Mouse (Mus musculus) gastrocnemius, postnatal 14 days (tissue): ENCODE data around the gene Psmd14. TPM values are rescaled to one million over a fixed set of nuclear protein-coding genes. Genes with fewer than 3 reads are reported as not detected.

Experiments
- DNase-seq: peaks from one replicate; pipeline ENCODE4 v3.0.0; 2021; ENCODE audit warnings: mixed read lengths
- intact Hi-C: fragments of 180-260 bp; cut with DNase I; formaldehyde crosslinking; loops from one replicate; pipeline ENCODE4 v1.15.1; 2025; ENCODE audit warnings: low total_unique reads
- long read RNA-seq, 2 experiments: library from polyadenylated mRNA; stranded (forward); transcript quantifications; one replicate each; pipeline ENCODE4 v2.0.0; 2021
- total RNA-seq, 2 experiments: library from RNA; stranded (reverse); gene quantifications; 2 replicates each; pipeline ENCODE4 v1.2.3; 2021

Gene Psmd14
- total RNA-seq, result 10 to 100 TPM; 72.7 to 83.0 TPM
- long read RNA-seq, experiment 1, transcript Psmd14-201 (12 exons, 1,541 nt), result major isoform, 66 of 76 reads
- long read RNA-seq, experiment 1, partial matches to known transcripts, result 2 of 76 reads
- long read RNA-seq, experiment 1, other reads (novel, unspliced or antisense), result 7 of 76 reads
- long read RNA-seq, experiment 2, transcript Psmd14-201 (12 exons, 1,541 nt), result major isoform, 78 of 79 reads
- long read RNA-seq, experiment 2, partial matches to known transcripts, result 0 of 79 reads
- long read RNA-seq, experiment 2, other reads (novel, unspliced or antisense), result 1 of 79 reads

DNA sequence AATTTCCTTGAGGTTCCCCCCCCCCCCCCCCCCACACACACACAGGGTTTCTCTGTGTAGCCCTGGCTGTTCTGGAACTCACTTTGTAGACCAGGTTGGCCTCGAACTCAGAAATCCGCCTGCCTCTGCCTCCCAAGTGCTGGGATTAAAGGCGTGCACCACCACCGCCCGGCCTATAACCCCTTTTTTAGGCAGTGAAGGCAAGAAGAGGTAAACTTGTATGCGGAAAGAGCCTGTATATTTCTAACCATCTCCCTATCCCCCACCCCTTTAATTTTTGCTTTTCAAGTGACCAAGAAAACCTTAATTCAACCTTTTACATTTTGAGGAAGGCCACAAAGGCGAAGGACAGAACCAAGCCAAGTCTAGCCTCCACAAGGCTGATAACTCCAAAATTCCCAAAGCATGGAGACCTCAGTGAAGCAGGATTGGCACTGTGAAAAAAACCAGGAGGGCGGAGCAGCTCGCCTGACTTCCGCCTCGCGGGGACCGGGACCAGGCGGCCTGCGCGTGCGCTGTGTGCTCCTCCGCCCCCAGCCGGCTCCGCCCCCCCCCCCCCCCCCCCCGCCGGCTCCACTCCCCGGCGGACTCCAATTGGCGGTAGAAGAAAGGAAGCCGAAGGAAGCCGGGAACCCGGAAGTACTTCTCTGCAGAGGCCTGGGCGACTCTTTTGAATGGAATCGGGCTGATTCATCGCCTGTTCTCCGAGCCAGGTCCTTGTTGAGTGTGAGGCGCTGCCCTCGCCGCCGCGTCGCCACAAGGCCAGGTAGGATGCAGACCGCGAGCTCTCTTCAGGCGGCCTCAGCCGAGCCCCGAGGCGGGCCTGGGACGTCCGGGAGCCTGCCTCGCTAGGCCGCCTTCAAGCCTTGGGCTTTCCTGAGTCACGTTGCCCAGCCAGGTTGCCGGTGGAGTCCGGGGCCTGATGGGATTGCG is at the start of gene Psmd14:
Gene Psmd14 (plus strand): TSS at position 587 of the 933 bp plus-strand sequence.
- intact Hi-C loops, result no loop called here
- DNase-seq, result peak; percentile 91

DNA sequence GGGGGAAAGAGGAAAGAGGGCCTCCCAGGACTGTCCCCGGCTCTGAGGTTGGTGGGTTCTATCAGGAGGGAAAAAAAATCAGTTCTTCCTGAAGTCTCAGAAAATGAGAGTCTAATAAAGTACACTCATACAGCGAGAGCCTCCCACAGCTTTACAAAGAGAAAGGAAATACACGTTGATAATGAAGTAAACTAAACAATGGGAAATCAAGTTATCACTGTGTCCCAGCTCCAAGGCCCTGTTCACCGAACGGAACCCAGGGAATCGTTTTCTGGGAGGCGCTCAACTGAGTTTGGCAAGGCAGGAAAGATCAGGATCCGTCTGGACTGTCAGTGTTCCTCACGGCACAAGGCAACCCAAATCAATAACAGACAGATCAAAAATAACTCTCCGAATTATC is 48.7 kb upstream of the Psmd14 start:
- no peak for DNase-seq
- intact Hi-C loops, result loop anchor here (10.0 kb wide), 1 partner anchor 312 kb away; no protein-coding TSS in a partner anchor

DNA sequence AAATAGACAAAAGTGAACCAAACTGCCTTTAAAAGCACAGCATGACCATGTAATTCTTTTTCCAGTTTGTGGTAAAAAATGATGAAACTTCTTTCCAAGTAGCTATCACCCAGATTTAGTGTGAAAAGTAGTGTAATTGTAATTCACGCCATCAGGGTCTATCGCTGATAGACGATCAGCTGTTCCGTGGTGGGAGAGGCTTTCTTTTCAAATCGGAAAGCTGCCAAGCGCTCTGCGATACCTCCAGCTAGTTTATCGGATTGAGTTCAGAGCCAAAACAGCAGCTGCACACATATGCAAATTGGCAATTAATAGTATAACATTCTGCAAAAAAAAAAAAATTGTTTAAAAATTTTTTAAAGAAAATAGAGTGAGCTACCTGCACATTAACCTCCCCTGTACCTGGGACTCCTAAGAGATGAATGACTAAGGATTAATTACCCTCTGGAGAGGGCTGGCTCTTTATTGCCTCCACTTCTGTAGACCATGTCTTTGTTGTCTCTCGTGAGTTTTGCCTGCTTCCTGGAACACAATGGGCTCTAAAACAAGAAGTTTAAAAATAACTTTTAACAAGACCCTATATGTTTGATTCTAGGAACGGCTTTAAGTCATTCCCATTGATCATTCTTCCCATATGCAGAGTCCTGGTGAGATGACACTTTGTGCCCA is 47.8 kb upstream of the Psmd14 start:
- intact Hi-C loops, result loop anchor here (10.0 kb wide), 1 partner anchor 311 kb away; no protein-coding TSS in a partner anchor

DNA sequence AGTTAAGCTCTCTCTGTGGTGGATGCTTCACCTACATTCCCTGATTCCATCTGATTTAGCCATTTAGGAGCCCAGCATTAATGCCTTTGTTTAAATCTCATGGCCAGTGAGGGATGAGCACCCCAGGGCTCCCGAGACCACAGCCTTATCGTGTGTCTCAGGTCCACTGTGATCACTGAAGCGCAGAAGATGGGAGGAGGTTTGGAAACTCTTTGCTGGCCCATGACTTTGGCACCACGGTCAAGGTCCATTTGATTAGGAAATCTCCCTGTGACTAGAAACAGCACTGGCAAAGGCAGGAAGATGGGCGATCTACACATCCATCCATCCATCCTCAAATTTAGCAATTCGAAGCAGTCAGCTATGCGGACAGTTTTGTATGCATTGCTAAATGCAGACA is 44.1 kb upstream of the Psmd14 start:
- DNase-seq, result no peak
- intact Hi-C loops, result loop anchor here (10.0 kb wide), 1 partner anchor 307 kb away; no protein-coding TSS in a partner anchor

More for the DNA sequence above, 47.8 kb upstream of the Psmd14 start:
- no peak for DNase-seq

DNA sequence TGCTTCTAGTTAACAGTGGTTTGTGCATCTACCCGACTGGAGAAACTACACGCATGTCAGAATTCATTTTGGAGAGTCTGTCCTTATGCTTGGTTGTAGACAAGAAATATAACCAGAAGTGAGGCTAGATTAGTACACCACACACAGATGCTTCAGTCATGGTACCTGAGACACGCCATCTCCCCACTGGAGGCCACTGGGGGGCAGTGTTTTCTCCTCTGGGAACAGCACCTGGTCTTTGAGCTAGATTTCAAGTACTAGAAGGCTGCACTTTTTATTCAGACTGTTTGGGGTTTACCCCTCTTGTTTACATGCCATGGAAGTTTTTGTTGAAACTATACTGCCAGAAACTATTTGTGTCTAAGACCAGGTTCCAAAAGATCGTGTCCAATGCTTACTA is 43.2 kb upstream of the Psmd14 start:
- intact Hi-C loops, result loop anchor here (10.0 kb wide), 1 partner anchor 307 kb away; no protein-coding TSS in a partner anchor
- DNase-seq, result peak; percentile 32

DNA sequence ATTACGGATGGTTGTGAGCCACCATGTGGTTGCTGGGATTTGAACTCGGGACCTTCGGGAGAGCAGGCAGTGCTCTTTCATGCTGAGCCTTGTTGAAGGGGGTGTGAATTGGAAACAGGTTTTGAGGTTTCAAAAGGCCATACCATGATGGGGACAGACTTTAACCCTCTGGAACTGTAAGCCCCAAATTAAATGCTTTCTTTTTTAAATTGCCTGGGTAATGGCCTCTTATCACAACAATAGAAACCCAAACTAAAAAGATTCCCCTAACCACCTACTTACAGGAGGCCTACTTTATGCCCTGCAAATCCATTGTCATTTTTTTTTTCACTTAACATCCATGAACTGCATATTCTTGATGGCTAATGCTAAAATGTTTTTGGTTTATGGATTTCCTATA is 36.9 kb upstream of the Psmd14 start:
- intact Hi-C loops, result no loop called here
- no peak for DNase-seq

DNA sequence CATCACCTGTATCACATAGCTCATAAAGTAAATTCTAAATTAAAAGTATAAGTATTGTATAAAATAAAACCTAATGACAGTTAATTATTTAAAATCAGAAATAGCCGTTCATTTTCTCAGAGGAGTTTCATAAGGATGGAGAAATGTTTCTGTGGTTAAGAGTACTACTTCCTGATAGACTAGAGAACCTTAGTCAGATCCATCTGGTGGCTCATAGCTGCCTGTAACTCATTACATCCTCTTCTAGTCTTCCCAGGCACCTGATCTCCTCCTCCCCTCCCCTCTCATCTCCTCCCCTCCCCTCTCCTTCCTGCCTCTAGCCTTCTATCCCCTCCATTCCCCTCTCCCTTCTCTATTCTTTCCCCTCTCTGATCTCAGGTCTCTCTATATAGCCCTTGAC is 29.9 kb upstream of the Psmd14 start:
- no peak for DNase-seq

DNA sequence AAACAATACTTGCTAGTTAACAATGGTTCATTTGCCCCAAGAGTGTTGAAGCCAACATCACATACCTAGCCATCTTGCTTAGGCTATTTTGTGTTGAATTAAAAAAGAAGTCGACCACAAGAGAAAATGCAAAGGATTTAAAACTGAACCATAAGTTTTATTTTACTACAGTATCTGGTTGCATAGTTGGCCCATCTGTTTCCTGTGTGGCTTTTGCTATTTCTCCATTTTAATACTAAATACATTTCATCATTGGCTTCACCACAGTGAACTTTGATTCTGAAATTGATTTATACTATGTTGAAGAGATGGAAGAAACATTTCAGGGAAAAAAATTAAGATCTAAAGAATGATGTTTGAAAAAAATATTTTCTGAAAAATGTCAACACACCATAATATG is 25.0 kb upstream of the Psmd14 start:
- no peak for DNase-seq
- intact Hi-C loops, result no loop called here

More for the DNA sequence above, 29.9 kb upstream of the Psmd14 start:
- intact Hi-C loops, result no loop called here

DNA sequence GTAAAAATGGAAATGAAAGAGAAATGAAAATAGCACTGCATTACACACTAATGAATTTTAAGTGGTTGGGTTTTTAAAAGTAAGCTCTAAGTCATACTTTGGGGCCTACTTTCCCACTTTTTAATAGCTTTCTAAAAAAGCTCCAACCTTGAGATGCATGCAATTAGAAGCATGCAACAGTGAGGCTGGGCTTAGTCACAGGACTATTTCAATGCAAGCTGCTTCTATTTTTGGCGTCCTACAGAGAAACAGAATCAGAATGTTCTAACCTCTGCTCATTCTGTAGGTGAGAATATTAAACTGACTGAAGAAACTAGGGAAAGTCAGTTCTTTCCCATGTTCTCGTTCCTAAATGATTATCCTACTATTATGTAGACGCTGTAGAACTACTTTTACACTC is 22.4 kb upstream of the Psmd14 start:
- intact Hi-C loops, result no loop called here
- no peak for DNase-seq

DNA sequence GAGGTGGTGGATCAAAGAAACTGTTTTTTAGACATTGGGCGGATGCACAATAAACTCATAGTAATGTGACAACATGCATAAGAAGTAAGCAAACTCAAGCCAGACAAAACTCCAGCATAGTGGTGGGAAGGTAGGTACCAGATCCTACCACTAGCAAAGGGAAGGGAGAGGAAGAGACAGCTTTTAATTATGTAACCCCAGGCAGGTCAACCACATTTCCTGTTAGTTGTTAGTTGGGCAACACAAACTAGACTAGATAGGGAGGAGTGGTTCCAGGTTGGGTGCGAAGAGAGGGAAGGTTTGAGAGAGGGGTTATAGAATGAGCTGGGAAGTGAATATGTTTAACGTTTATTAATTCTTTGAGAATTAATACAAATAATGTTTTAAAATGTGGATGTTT is 1.9 kb upstream of the Psmd14 start:
- intact Hi-C loops, result no loop called here
- no peak for DNase-seq

DNA sequence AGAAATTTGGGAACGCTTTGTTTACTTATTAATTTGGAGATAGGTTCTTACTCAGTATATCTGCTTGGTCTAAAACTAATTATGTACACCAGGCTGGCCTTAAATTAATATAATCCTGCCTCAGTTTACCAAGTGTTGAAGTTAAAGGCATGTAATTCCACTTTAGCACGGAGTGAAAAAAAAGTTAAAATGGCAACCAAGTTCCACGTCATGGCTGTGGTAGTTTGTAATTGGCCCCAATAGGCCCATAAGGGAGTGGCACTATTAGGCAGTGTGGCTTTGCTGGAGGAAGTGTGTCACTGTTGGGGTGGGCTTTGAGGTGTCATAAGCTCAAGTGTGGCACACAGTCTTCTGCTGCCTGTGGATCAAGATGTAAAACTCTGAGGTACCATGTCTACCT is 1.0 kb downstream of the Psmd14 start:
- DNase-seq, result no peak
- intact Hi-C loops, result no loop called here

DNA sequence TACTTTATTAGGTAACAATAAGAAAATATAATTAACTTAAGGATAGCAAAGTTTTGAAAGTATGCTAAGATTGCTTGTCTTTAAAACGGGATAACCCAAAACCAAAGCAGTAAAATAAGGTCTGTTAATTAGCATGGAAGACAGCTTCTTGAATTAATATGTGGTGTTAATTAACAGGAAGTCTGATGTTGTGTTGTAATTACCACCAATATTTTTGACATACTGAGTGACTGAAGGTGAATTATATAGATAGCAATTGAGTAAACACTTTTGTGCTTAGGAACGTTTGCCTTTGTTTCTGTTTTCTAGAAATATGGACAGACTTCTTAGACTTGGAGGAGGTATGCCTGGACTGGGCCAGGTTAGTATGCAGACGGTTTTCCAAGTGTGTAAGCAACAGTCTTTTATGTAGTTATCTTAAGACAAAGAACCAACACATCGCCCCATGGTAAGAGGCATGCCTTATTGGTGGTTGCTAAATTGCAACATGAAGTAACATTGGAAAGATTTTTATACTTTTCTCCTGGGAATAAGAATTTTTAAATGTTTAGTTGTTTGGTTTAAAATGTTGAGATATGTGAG is 11.0 kb downstream of the Psmd14 start:
- intact Hi-C loops, result no loop called here
- DNase-seq, result no peak

DNA sequence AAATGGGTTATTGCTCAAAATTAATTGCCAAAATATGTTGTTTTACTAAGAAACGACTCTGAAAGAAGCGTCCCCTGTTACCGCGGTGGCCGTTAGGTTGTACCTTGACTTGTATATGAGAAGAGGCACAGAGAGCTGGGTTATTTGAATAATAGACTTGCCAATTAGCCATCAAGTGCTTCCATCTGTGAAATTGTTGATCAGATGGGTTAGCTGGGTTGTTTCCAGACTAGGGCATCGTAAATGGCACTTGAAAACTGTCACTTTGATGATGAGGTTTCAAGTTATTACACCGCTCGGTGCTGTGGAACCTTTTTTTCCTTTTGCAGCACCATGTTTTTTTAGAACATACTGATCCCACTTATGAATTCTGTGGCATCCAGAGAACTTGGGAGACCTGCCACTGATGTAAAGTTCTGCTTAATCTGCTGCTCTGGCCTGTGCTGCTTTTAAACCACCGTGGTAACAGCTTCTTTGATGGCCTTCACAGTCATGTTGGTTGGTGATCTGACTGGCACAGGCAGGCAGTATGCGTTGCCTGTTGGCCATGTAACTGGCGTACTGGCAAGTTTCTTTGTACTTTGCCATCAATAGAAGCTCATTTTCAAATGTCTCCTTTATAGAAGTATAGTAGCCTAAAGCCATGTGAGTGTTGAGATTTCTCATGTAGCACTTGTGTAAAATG is 21.4 kb downstream of the Psmd14 start:
- intact Hi-C loops, result no loop called here

DNA sequence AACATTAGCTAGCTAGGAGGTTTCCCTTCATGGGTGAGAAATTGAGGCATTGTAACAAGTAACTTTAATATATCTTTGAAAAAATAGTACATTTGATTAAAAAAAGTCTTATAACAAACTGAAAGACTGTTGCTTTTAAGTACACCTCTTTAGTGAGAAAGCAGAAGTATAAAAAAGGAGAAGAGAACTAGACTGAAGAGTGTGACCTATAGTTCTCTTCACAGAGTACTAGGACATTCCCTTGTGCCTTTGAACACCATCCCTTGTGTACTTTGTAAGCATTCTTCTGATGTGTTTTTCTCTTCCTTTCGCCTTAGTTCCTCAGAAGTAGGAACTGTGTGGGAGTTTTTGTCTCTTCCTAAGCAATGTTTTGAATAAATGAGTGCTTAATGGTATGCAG is 22.7 kb downstream of the Psmd14 start:
- intact Hi-C loops, result no loop called here

More for the DNA sequence above, 21.4 kb downstream of the Psmd14 start:
- no peak for DNase-seq

DNA sequence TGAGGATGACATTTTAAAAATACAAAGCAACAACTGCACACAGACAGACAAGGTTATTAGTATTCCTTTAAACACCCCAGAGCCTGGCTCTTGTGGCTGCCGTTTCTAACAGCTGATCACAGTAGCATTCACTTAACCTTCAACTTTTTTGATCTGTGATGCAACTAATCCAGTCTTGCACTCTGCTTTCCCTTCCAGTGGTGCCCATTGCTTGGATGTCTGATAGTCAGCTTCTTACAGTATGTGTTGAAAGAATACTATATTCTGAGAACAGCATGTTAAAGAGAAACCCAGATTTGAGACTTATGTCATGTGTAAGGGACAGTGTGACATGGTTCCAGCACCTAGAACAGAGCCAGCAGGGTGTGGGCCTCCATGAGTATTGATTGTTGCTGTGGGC is 34.6 kb downstream of the Psmd14 start:
- intact Hi-C loops, result no loop called here

More for the DNA sequence above, 22.7 kb downstream of the Psmd14 start:
- DNase-seq, result no peak

DNA sequence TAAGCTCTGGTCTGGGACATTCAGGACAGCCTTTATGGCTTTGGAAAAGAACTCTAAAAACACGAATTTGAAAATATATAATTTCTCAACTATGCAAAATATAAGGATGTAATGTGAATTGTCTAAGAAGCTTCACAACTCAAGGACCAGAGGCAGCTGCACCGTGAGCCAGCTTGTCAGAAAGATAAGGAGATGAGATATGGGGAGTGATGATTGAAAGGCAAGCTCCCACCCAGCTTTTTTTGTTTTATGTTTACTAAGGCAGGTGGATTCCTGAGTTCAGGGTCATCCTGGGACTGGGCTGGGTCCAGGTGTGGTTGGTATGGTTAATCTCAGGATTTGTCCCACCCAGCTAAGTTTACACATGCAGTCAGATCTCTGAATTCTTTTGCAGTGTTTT is 35.1 kb downstream of the Psmd14 start:
- intact Hi-C loops, result no loop called here

More for the DNA sequence above, 34.6 kb downstream of the Psmd14 start:
- DNase-seq, result no peak

DNA sequence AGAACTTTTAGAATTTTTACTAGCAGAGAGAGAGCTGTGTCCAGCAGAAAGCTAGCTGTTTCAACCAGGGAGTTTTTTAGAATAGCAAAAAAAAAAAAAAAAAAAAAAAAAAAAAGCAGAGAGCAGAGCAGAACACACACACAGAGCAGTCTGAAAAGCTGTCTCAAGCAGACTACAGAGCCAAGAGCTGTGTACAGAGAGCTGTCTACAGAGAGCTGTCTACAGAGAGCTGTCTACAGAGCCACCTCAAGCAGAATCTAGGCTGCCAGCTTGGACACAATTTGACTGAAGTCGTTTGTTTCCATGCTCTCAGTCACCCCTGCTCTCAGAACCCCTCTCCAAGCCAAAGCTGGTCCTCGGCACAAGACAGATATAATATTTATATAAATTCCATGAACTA is 35.9 kb downstream of the Psmd14 start:
- intact Hi-C loops, result no loop called here
- no peak for DNase-seq

More for the DNA sequence above, 35.1 kb downstream of the Psmd14 start:
- no peak for DNase-seq

DNA sequence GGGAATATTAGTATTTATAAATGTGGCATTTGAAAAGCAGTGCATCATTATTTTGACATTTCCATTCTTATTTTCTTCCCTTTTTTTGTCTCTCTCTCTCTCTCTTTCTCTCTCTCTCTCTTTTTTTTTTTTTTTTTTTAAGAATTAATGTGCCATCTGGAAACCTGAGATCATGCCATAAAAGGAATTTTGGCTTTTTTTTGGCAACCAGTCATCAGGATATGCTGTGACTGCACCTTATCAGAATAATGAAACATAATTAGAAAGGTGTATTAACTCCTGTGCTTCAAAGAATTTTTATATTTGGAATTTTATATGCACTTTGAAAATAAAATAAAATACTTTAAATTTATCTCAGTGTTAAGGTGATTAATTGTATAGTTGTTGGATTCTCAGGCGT is 39.2 kb downstream of the Psmd14 start:
- no peak for DNase-seq
- intact Hi-C loops, result no loop called here

DNA sequence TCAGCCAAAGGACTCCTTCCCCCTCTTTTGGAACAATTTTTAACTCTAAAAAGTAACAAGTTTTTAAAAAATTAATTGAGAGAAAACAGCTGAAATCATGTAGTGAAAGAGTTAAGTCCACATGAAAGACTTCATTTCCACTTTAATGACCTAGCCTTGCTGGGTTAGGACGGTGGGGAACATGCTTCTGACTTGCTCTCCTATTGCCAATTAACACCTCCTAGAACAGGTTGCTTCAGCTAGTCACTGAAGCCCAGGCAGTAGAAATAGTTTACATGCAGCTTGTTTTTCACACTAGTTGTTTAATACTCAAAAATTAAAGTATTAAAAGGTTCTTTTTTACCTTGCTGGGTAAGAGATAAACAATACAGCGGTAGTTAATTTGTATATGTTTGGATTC is 39.8 kb downstream of the Psmd14 start:
- no peak for DNase-seq
- intact Hi-C loops, result no loop called here
